Mouse (Mus musculus) central nervous system, embryonic 18 days (tissue): ENCODE measurements around the gene Mtmr2. TPM values are rescaled to one million over a fixed set of nuclear protein-coding genes. Genes with fewer than 3 reads are reported as not detected.

Source experiments
- polyA plus RNA-seq: library from polyadenylated mRNA; depleted of rRNA; stranded (reverse); fragments of >200 nt; gene quantifications from 2 replicates; pipeline ENCODE4 v1.2.3, GENCODE M21; 2012; rRNA removed

The Mtmr2 gene
- polyA plus RNA-seq, result 21.6 and 22.0 TPM in 2 replicates

GRCm38 (mm10) chr9:13748404-13748797, at the start of gene Mtmr2:
Gene Mtmr2 (plus strand): TSS chr9:13748410.

GRCm38 (mm10) chr9:13826832-13827405, 78.7 kb downstream of the Mtmr2 start, which contains the start of gene Cep57:
Gene Cep57 (minus strand): TSS chr9:13827107.

GRCm38 (mm10) chr9:13827406-13828086, 79.3 kb downstream of the Mtmr2 start, which contains the start of gene Fam76b:
Gene Fam76b (plus strand): TSS chr9:13827716.

Other genes with a start within 250 kb of the Mtmr2 start
- 35.1 and 37.4 TPM in 2 replicates for gene Cep57, start 78.7 kb downstream of the Mtmr2 start, polyA plus RNA-seq
- 36.4 and 37.8 TPM in 2 replicates for gene Fam76b, start 79.3 kb downstream of the Mtmr2 start, polyA plus RNA-seq